In genomic region chr15:11095566-11095965, GRCm38 (mm10) we compare ENCODE assay signal across 18 mouse cellular contexts. TPM values are rescaled to one million over a fixed set of nuclear protein-coding genes. Genes with fewer than 3 reads are reported as not detected.
DNase-seq lines count a peak whose midpoint lies in the region; ATAC-seq and TF ChIP-seq lines count a peak whose summit lies in the region.
"Had no signal": no experiment of that assay in that cellular context is flagged by ENCODE, and none has a peak within 500 bp of the region (broad histone marks: within the 10 kb centered on the region; RNA-seq: fewer than 3 reads in every experiment).

No protein-coding gene starts in this region.

- DNase-seq in frontal cortex, adult 2 months (ENCODE audit: extremely low spot score in 1 of 2, low spot score in 1 of 2), result peak; percentile 36 to 59
- DNase-seq in frontal cortex, postnatal 25 days (ENCODE audit: low spot score in 2 of 2), result no peak
- DNase-seq in lung, postnatal 36 days, result peak; percentile 27
- DNase-seq in lung, adult 2 months, result no peak
- DNase-seq in layer of hippocampus, adult 8-10 months (ENCODE audit: low spot score in 2 of 2), result peak; percentile 23 to 36
- DNase-seq in right cerebral cortex, postnatal 36 days (ENCODE audit: low spot score in 2 of 2), result peak; percentile 16 to 36
- DNase-seq: B cell, adult 2 months; kidney, adult 9 months; liver; spleen, adult 18-20 months; thymus, postnatal 4 days had no signal

- WGBS in lung, adult 2 months, result 31% methylated on average over 3 of the region's 3 CpGs
- WGBS in midbrain, embryonic 15.5 days, result 69% methylated on average over 3 of the region's 3 CpGs
- WGBS in intestine, postnatal 0 days, result 37% methylated on average over 3 of the region's 3 CpGs

- no peak overlapping the region for H3K9ac ChIP-seq in midbrain, embryonic 15.5 days
- H3K9ac ChIP-seq in intestine, postnatal 0 days (ENCODE audit: low read depth, low read length), result no peak overlapping the region
- H3K9ac ChIP-seq: embryonic facial prominence, embryonic 15.5 days; forebrain, embryonic 15.5 days; heart, embryonic 15.5 days; midbrain, embryonic 13.5 days had no signal

- no peak for TF ChIP-seq CTCF in lung, adult 2 months (IDR thresholded peaks at IDR 0.05; ENCODE audit: insufficient read depth, low read length)
- TF ChIP-seq CTCF in intestine, postnatal 0 days (IDR thresholded peaks at IDR 0.05; ENCODE audit: low read depth), result no peak

- no peaks in the 10 kb centered on the region for H3K27me3 ChIP-seq in midbrain, embryonic 15.5 days (replicated peaks)
- H3K27me3 ChIP-seq in intestine, postnatal 0 days (replicated peaks; ENCODE audit: control insufficient read depth, insufficient read depth, low read length), result no peaks in the 10 kb centered on the region
- H3K27me3 ChIP-seq: embryonic facial prominence, embryonic 15.5 days; forebrain, embryonic 15.5 days; heart, embryonic 15.5 days; midbrain, embryonic 13.5 days had no signal

- H3K4me2 ChIP-seq in midbrain, embryonic 15.5 days, result no peak overlapping the region
- H3K4me2 ChIP-seq in intestine, postnatal 0 days (replicated peaks; ENCODE audit: low read depth), result no peak overlapping the region
- H3K4me2 ChIP-seq: embryonic facial prominence, embryonic 15.5 days; forebrain, embryonic 15.5 days; heart, embryonic 15.5 days; midbrain, embryonic 13.5 days had no signal

- no peaks in the 10 kb centered on the region for H3K4me1 ChIP-seq in lung, adult 2 months (ENCODE audit: control insufficient read depth, insufficient read depth, low read length)
- no peaks in the 10 kb centered on the region for H3K4me1 ChIP-seq in midbrain, embryonic 15.5 days
- no peaks in the 10 kb centered on the region for H3K4me1 ChIP-seq in intestine, postnatal 0 days (replicated peaks; ENCODE audit: control insufficient read depth, insufficient read depth, low read length)
- H3K4me1 ChIP-seq: embryonic facial prominence, embryonic 15.5 days; forebrain, embryonic 15.5 days; heart, embryonic 15.5 days; midbrain, embryonic 13.5 days had no signal

- no peaks in the 10 kb centered on the region for H3K9me3 ChIP-seq in midbrain, embryonic 15.5 days
- no peaks in the 10 kb centered on the region for H3K9me3 ChIP-seq in intestine, postnatal 0 days (ENCODE audit: control insufficient read depth)
- H3K9me3 ChIP-seq: embryonic facial prominence, embryonic 15.5 days; forebrain, embryonic 15.5 days; heart, embryonic 15.5 days; midbrain, embryonic 13.5 days had no signal

- no peak overlapping the region for H3K4me3 ChIP-seq in lung, adult 2 months (replicated peaks; ENCODE audit: extremely low read depth, low read depth, low read length)
- H3K4me3 ChIP-seq in midbrain, embryonic 15.5 days, result no peak overlapping the region
- no peak overlapping the region for H3K4me3 ChIP-seq in intestine, postnatal 0 days (ENCODE audit: low read depth, low read length)
- H3K4me3 ChIP-seq: embryonic facial prominence, embryonic 15.5 days; forebrain, embryonic 15.5 days; heart, embryonic 15.5 days; midbrain, embryonic 13.5 days had no signal

- no peak overlapping the region for H3K27ac ChIP-seq in midbrain, embryonic 15.5 days
- H3K27ac ChIP-seq in intestine, postnatal 0 days (ENCODE audit: low read depth, low read length), result no peak overlapping the region
- H3K27ac ChIP-seq: embryonic facial prominence, embryonic 15.5 days; forebrain, embryonic 15.5 days; heart, embryonic 15.5 days; midbrain, embryonic 13.5 days had no signal

- H3K36me3 ChIP-seq in midbrain, embryonic 15.5 days (replicated peaks), result no peaks in the 10 kb centered on the region
- no peaks in the 10 kb centered on the region for H3K36me3 ChIP-seq in intestine, postnatal 0 days (ENCODE audit: control insufficient read depth, insufficient read depth)
- H3K36me3 ChIP-seq: embryonic facial prominence, embryonic 15.5 days; forebrain, embryonic 15.5 days; heart, embryonic 15.5 days; midbrain, embryonic 13.5 days had no signal

- ATAC-seq in midbrain, embryonic 15.5 days (replicated peaks), result no peak
- no peak for ATAC-seq in intestine, postnatal 0 days
- ATAC-seq: forebrain, embryonic 15.5 days; hindbrain, embryonic 16.5 days; midbrain, embryonic 13.5 days had no signal

- no peak for TF ChIP-seq POLR2A in lung, adult 2 months (IDR thresholded peaks at IDR 0.05; ENCODE audit: borderline replicate concordance, extremely low read depth, low read depth, low read length)

RNA-seq across cellular contexts. Expression of gene Adamts12, which starts 31.0 kb away (rescaled TPM):
- polyA plus RNA-seq in frontal cortex, adult 2 months (2012; rRNA removed), result 0.36 and 0.42 TPM in 2 replicates
- polyA plus RNA-seq in lung, adult 2 months (2012; rRNA removed), result 0.74 and 1.2 TPM in 2 replicates
- total RNA-seq in layer of hippocampus, adult 8-10 months (2022), result under 1 TPM; 0.39 to 0.57 (median 0.47) TPM
- polyA plus RNA-seq in midbrain, embryonic 15.5 days (2015; fragmentation: Nextera tagmentation; extraction: Ambion mirVana), result 1.8 and 2.2 TPM in 2 replicates
- polyA plus RNA-seq in intestine, postnatal 0 days (2015; fragmentation: Nextera tagmentation; extraction: Ambion mirVana), result 0.70 and 1.1 TPM in 2 replicates

RNA-seq across cellular contexts. Expression of gene Rxfp3, which starts 57.8 kb away (rescaled TPM):
- 1.3 and 1.4 TPM in 2 replicates for polyA plus RNA-seq in frontal cortex, adult 2 months (2012; rRNA removed)
- polyA plus RNA-seq in lung, adult 2 months (2012; rRNA removed), result not detected in 2 replicates
- 1 to 10 TPM; 4.5 to 5.0 (median 4.8) TPM for total RNA-seq in layer of hippocampus, adult 8-10 months (2022)
- polyA plus RNA-seq in midbrain, embryonic 15.5 days (2015; fragmentation: Nextera tagmentation; extraction: Ambion mirVana), result 2.6 and 3.0 TPM in 2 replicates
- polyA plus RNA-seq in intestine, postnatal 0 days (2015; fragmentation: Nextera tagmentation; extraction: Ambion mirVana), result 0.05 and 0.12 TPM in 2 replicates

Comparison
In these comparisons a context has a peak if more than half of its experiments do, and no peak if none do; other contexts are left out.
1. DNase-seq: peak in frontal cortex, adult 2 months (2 of 2), lung, postnatal 36 days (single experiment), layer of hippocampus, adult 8-10 months (2 of 2) and right cerebral cortex, postnatal 36 days (2 of 2); none in frontal cortex, postnatal 25 days (0 of 2) and lung, adult 2 months (single experiment).